Mouse (Mus musculus) hindbrain, embryonic 14.5 days (tissue): ENCODE measurements around the gene Tgfb2. TPM values are rescaled to one million over a fixed set of nuclear protein-coding genes. Genes with fewer than 3 reads are reported as not detected.

Experiments used
- ATAC-seq: fragments of 200-750 bp; cut with Nextera tagmentation; 2 replicates; pipeline ENCODE4 v1.8.0; 2017; ENCODE audit warnings: moderate number of reproducible peaks, mild to moderate bottlenecking, moderate TSS enrichment, moderate library complexity; ENCODE audit not compliant: low FRiP score
- DNase-seq: peaks from one replicate; pipeline ENCODE4 v3.0.0-alpha.2; 2015; ENCODE audit warnings: low spot score
- H3K27ac ChIP-seq: fragments of 300-500 bp; sonication (generic); 2 replicates; pipeline ENCODE4 v1.5.1; 2014; ENCODE audit warnings: mild to moderate bottlenecking, moderate library complexity
- H3K27me3 ChIP-seq: fragments of 300-500 bp; sonication (generic); 2 replicates; pipeline ENCODE4 v1.6.1; 2014; ENCODE audit warnings: mild to moderate bottlenecking, low read length, mixed read lengths; ENCODE audit not compliant: control insufficient read depth, insufficient read depth
- H3K36me3 ChIP-seq: fragments of 300-500 bp; sonication (generic); replicated peaks from 2 replicates; pipeline ENCODE4 v1.6.1; 2014; ENCODE audit not compliant: control insufficient read depth, insufficient read depth
- H3K4me1 ChIP-seq: fragments of 300-500 bp; sonication (generic); replicated peaks from 2 replicates; pipeline ENCODE4 v1.6.1; 2014; ENCODE audit warnings: antibody characterized with exemption, low read length, mixed read lengths; ENCODE audit not compliant: control insufficient read depth, insufficient read depth
- H3K4me2 ChIP-seq: fragments of 300-500 bp; sonication (generic); replicated peaks from 2 replicates; pipeline ENCODE4 v1.6.1; 2014; ENCODE audit warnings: mild to moderate bottlenecking, moderate library complexity
- H3K4me3 ChIP-seq: fragments of 300-500 bp; sonication (generic); replicated peaks from 2 replicates; pipeline ENCODE4 v1.5.1; 2014; ENCODE audit warnings: mild to moderate bottlenecking, low read length
- H3K9ac ChIP-seq: fragments of 300-500 bp; sonication (generic); 2 replicates; pipeline ENCODE4 v1.6.1; 2014
- H3K9me3 ChIP-seq: fragments of 300-500 bp; sonication (generic); 2 replicates; pipeline ENCODE4 v1.6.1; 2016; ENCODE audit warnings: low read length; ENCODE audit not compliant: control insufficient read depth
- WGBS: fragments of 180-500 bp; shearing (Covaris S2); extraction: QIAGEN DNeasy Blood & Tissue Kit; methylation state at CpG from one replicate; pipeline ENCODE4 v1.1.7; 2014; 5-methylcytosine and 5-hydroxymethylcytosine counted together
- polyA plus RNA-seq: library from polyadenylated mRNA; unstranded; fragments of >200 nt; fragmentation: Nextera tagmentation; extraction: Ambion mirVana; gene quantifications from 2 replicates; pipeline ENCODE4 v1.2.1, GENCODE M21; 2014

Gene Tgfb2
- polyA plus RNA-seq, 1 experiment from 2014 or later = 23.2 TPM

- Histone ChIP-seq H3K4me2 (no peak overlapping the region), H3K36me3 (peaks cover 20% of the 10 kb centered on the region; the same call in 1 of the 2 replicates), H3K27me3 (no peaks in the 10 kb centered on the region), H3K27ac (no peak overlapping the region), H3K9me3 (no peaks in the 10 kb centered on the region), H3K4me1 (no peaks in the 10 kb centered on the region), H3K4me3 (no peak overlapping the region), H3K9ac (no peak overlapping the region)
- DNase-seq = peak; percentile 94
- no peak for ATAC-seq
- 39% methylated on average over 12 of the region's 12 CpGs for WGBS
Observed at GRCm38 (mm10) chr1:186721846-186722245, 16.1 kb upstream of the Tgfb2 start.

DNA sequence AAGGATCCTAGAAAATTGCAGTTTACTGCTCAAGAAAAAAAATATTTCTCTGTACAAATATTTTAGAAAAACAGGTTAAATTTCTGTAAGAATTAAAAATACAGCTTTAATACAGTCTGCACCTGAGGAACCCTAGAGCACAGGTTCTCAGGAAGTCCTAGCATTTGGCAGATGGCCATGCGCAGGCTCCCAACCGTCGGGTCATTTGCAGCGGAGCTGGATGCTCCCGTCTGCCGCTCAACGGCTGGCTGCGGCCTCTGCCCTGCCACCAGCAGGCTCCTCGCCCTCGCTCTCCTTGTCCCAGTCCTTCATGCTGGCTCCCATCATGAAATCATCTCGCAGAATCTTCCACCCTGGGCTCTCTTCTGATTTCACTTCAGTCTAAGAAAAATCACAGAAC, 15.4 kb upstream of the Tgfb2 start:
- Histone ChIP-seq H3K9me3 (no peaks in the 10 kb centered on the region), H3K27ac (no peak overlapping the region), H3K4me2 (no peak overlapping the region), H3K36me3 (peaks cover 20% of the 10 kb centered on the region; the same call in 1 of the 2 replicates), H3K9ac (no peak overlapping the region), H3K4me3 (no peak overlapping the region), H3K27me3 (no peaks in the 10 kb centered on the region), H3K4me1 (no peaks in the 10 kb centered on the region)
- WGBS = 85% methylated on average over 11 of the region's 11 CpGs
- DNase-seq = no peak
- no peak for ATAC-seq

DNA sequence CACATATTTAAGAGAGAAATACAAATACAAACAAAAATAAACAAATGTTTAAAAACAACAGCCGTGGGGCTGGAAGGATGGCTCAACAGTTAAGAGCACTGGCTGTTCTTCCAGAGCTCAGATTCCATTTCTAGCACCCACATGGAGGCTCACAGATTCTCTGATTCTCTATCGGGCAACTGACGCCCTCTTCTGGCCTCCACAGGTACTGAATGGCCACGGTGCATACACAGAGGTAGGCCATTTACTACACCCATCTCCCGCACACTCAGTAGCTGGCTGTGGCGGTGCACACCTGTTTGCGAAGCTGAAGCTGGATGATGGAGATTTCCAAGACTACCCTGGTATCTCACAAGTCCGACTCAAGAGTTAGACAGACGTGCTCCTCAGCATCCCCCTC, 13.9 kb upstream of the Tgfb2 start:
- Histone ChIP-seq H3K27me3 (no peaks in the 10 kb centered on the region), H3K4me1 (no peaks in the 10 kb centered on the region), H3K4me2 (no peak overlapping the region), H3K9ac (no peak overlapping the region), H3K9me3 (no peaks in the 10 kb centered on the region), H3K36me3 (peaks cover 20% of the 10 kb centered on the region; the same call in 1 of the 2 replicates), H3K27ac (no peak overlapping the region), H3K4me3 (no peak overlapping the region)
- ATAC-seq = no peak
- DNase-seq = no peak
- whole genome bisulfite sequencing = 94% methylated on average over 9 of the region's 9 CpGs

DNA sequence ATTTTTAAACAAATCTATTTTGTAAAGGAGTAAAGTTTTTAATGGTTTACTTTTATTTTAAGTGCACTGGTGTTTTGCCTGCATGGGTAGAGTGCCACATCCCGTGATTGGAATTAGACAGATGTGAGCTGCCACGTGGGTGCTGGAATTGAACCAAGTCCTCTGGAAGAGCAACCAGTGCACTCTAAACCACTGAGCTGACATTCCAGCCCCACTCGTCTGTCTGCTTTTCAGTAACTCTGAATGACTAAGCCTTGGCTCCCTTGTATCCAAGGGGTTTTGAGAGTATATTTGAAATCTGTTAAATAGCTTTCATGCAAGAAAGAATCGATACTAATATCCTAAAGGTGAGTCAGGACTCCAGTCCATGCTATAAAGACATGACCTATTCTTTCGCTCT, 13.1 kb upstream of the Tgfb2 start:
- Histone ChIP-seq H3K4me2 (no peak overlapping the region), H3K27ac (no peak overlapping the region), H3K4me3 (no peak overlapping the region), H3K9ac (no peak overlapping the region), H3K4me1 (no peaks in the 10 kb centered on the region), H3K36me3 (peaks cover 20% of the 10 kb centered on the region; the same call in 1 of the 2 replicates), H3K27me3 (no peaks in the 10 kb centered on the region), H3K9me3 (no peaks in the 10 kb centered on the region)
- DNase-seq (no peak), ATAC-seq (no peak)
- 81% methylated on average over 5 of the region's 5 CpGs for WGBS

GRCm38 (mm10) chr1:186714980-186715896, 9.4 kb upstream of the Tgfb2 start:
- Histone ChIP-seq H3K9me3 (no peaks in the 10 kb centered on the region), H3K4me1 (no peaks in the 10 kb centered on the region), H3K4me3 (no peak overlapping the region), H3K4me2 (no peak overlapping the region), H3K9ac (no peak overlapping the region), H3K27me3 (no peaks in the 10 kb centered on the region), H3K27ac (no peak overlapping the region), H3K36me3 (peaks cover 14% of the 10 kb centered on the region; the same call in 1 of the 2 replicates)
- ATAC-seq = no peak
- 87% methylated on average over 17 of the region's 17 CpGs for WGBS
- DNase-seq = no peak

DNA sequence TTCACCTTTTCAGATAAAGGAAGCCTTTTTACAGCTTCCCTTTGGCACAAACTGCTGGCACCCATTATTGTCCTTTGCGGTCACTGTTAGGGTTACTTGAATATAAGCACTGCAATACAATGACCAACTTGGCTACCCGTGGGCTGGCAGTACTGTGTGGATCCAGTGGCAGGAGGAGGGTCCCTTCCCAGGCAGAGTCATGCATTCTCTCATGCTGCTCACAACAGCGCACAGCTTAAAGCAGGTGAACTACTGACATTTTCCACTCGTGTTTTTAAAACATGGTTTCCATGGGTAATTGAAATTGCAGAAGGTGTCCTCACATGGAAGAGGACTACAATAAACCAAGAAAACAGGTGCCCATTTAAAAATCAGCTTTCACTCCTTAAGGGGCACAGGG, 8.4 kb upstream of the Tgfb2 start:
- H3K4me2 ChIP-seq = no peak overlapping the region

DNA sequence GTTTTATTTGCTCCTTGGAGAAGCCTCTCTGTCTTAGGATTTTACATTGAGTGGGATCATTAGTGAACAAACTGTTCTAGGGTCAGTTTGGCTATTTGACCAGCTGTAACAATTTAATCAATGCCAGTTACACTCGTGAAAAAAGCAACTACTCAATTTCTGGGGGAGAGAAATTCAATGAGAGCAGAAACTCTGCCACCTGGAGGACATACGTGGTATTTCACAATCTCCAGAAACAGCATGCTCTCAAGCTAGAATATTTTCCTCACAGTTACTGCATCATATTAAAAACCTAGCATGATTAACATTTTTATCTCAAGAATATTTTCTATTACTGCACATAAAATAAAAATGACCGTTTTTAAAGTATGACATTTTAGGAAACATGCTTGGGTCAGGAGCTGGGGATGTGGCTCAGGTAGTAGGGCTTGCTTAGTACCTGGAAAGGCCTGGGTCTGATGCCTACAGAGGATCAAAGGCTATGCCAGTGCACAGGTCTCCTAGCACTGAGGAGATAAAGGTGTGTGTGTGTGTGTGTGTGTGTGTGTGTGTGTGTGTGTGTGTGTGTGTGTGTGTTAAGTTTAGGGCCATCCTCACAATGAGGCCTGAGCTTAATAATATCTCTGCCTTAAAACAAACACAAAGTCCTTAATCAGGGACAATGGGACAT, 7.1 kb upstream of the Tgfb2 start:
- H3K4me1 ChIP-seq = no peaks in the 10 kb centered on the region
- no peak overlapping the region for H3K4me3 ChIP-seq
- no peaks in the 10 kb centered on the region for H3K9me3 ChIP-seq
- ATAC-seq = no peak
- under 1% methylated on average over 3 of the region's 3 CpGs for WGBS
- no peaks in the 10 kb centered on the region for H3K27me3 ChIP-seq
- DNase-seq = peak; percentile 87
- H3K27ac ChIP-seq = no peak overlapping the region
- no peaks in the 10 kb centered on the region for H3K36me3 ChIP-seq
- no peak overlapping the region for H3K9ac ChIP-seq
- H3K4me2 ChIP-seq = no peak overlapping the region

More for the DNA sequence above, 8.4 kb upstream of the Tgfb2 start:
- Histone ChIP-seq H3K4me3 (no peak overlapping the region), H3K36me3 (0 out of 2 replicates have a peak, but pooled peaks cover 5% of the 10 kb centered on the region), H3K27ac (no peak overlapping the region), H3K4me1 (no peaks in the 10 kb centered on the region), H3K27me3 (no peaks in the 10 kb centered on the region), H3K9ac (no peak overlapping the region), H3K9me3 (no peaks in the 10 kb centered on the region)
- DNase-seq = no peak
- no peak for ATAC-seq
- WGBS = 85% methylated on average over 4 of the region's 4 CpGs

GRCm38 (mm10) chr1:186705203-186705914, 430 bp downstream of the Tgfb2 start:
- ATAC-seq = peak; percentile 78

More at GRCm38 (mm10) chr1:186705203-186705914, 430 bp downstream of the Tgfb2 start:
- H3K4me2 ChIP-seq = peak overlapping the region; percentile 92
- peak overlapping the region; percentile 81 for H3K9ac ChIP-seq
- H3K36me3 ChIP-seq = no peaks in the 10 kb centered on the region
- H3K27me3 ChIP-seq = peaks cover 14% of the 10 kb centered on the region
- H3K27ac ChIP-seq = peak overlapping the region; percentile 66
- WGBS = under 1% methylated on average over 60 of the region's 65 CpGs
- peak overlapping the region; percentile 68 for H3K4me3 ChIP-seq
- no peaks in the 10 kb centered on the region for H3K9me3 ChIP-seq
- DNase-seq = peak; percentile 73
- H3K4me1 ChIP-seq = peaks cover 15% of the 10 kb centered on the region
